Mouse (Mus musculus): ENCODE measurements around the gene Dnali1.
A peak's percentile ranks its signal among the peaks of the same experiment; 100 is the strongest.

Gene Dnali1

DNA sequence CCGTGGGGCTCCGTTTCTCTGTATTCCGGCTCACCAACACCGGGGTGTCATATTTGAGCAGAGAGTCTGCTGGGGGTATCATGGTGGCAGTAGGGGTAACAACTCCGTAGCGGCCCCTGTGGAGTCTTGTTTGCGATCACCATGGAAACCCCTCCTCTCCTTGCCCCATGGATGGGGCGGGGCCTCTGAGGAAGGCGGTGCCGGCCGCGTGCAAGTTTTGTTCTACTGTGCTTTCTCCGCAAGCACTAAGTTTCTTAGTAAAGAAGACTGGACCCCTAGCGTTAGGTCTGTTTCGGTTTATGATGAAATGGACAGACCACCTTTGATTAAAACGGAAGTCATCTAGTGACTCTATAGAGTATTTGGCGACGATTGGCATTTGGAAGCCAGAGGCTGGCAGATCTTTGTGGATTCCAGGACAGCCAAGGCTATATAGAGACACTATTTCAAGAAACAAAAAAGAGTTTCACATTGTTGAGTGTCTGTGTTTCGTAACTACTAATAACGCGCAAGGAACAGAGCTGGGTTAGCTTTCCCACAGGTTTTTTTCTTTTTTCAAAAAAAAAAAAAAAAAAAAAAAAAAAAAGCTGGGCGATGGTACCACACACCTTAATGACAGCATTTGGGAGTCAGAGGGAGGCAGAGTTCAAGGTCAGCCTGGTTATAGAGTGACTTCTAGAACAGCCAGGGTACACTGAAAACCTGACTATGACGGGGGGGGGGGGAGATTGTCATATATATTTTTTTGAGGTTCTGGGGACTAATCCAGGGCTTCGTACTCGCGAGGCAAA lies at the start of gene Dnali1:
Dnali1 (minus strand) TSS at position 187 of the 791 bp plus-strand sequence.
- DNase-seq (ENCODE audit: low spot score in 2 of 2) = peak; percentile 55 to 59

DNA sequence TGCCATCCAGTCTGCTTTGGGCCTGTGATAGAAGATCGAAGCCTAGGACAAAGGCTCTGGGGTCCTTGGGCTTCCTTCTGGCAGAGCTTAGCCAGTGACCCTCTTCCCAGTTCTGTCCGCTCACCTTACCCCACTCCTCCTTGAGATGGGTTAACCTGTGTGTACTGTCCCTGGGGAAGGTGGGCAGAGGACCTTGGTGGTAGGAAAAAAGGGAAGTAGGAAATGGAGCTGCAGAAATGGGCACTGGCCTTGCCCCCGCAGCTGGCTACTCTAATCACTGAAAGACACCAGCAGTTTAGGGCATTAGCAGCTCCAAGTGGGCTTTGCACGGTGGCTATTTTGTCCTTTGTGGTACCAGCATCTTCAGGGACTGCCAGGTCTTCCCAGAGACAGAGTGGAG lies 49.6 kb upstream of the Dnali1 start:
- DNase-seq (ENCODE audit: low spot score in 2 of 2) = no peak

DNA sequence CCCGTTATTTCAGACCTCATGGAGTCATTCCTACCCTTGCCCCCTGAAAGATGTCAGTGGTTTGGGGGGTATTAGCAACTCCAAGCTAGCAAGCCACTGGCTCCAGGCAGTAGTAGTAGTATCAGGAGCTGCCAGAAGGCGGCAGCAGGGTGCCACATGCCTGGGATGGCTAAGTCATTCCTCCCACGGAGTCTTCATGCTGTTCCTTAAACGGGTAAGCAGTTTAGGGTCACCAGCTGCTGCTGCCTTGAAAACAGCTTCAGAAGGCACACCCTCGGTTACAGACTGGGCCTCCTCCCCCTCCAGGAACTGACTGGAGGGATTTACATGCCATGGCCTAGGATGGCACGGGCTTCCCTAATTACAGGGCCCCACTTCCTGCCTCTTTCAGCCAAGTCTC lies 49.1 kb upstream of the Dnali1 start:
- DNase-seq (ENCODE audit: low spot score in 2 of 2) = peak; percentile 75 to 88

DNA sequence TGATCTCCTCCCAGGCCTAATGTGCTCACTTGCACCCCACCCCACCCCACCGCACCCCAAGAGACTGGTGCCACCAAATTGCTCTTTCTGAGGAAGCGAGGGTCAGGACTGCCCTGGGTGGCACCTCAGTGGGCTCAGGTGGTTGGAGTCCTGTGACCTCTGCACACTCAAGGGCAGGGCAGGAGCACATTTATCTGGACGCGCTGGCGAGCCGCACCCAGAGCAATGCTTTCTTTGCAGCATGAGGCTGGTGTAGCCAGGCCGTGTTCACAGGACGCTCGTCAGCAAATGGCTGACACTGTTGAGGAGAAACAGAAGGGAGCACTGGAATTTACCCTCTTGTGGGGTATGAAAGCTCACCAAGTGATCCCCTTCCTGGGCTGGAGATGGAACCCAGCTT lies 39.9 kb upstream of the Dnali1 start:
- DNase-seq (ENCODE audit: low spot score in 2 of 2) = no peak

DNA sequence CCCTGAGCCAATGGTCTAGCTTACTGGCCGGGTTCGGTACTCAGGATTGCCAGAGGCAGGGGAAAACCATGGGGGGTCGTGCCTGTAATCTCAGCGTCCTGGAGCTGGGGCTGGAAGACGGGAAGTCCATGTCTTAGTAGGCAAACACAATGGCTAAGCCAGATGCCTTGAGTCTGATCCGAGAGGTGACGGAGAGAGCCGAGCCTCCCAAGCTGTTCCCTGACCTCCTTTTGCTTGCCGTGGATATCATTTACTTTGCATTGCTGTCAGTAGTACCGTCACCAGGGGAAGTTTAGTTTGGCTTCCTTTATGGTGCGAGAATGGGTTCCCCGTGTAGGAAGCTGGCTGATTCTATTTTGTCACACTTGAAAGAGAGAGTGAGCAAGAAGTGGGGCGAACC lies 35.8 kb upstream of the Dnali1 start:
- DNase-seq (ENCODE audit: low spot score in 2 of 2) = no peak

DNA sequence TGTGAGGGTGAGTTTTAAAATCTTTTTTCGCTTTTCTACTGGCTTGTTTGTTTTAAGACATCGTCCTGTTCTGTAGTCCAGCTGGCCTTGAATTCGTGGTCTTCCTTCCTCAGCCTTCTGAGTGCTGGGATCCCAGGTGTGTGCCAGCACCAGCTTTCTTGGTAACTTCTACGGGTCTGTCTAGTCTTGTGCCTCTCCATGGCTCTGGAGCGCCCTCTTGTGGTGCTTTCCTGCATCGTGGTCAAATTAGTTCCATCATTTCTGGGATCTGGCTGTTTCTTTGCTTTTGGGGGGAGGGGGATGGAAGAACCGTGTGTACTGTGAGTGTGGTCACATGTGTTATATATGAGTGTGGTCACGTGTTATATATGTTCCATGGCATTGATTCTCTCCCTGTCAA lies 34.0 kb upstream of the Dnali1 start:
- DNase-seq (ENCODE audit: low spot score in 2 of 2) = peak; percentile 61 to 87

DNA sequence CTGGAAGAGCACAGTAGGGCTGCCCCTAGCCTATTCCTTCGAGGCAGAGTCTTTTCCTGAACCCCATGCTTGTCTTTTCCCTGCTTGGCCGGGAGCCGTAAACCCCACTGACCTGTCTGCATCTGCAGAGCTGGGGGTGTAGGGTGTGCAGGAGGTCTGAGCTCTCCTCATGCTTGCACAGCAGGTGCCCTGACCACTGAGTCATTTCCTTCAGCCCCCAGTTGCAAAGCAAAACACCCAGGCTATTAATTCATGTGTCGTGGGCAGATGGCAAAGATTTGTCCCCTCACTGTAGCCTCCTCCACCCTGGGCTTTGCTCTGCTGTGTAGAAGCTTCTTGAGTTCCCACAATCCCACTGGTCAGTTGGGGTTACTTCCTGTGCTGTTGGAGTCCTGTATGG lies 31.9 kb upstream of the Dnali1 start:
- DNase-seq (ENCODE audit: low spot score in 2 of 2) = no peak

DNA sequence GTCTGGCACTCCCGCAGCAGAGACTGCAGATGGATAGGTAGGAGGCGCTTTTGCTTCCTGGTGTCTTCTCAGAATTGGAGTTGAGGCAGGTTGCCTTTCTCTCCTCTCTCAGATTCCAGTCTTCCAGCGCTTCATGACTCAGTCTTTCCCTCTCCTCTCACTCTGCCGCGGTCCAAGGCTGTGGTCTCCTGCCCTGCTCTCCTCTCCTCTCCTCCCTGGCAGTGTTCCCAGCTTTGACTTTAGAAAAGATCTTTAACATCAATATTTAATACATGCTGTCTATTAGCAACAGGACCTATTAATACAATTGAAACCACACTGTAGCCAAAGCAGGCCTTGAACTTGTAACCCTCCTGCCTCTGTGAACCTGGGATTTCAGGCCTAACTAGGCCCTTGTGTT lies 30.6 kb upstream of the Dnali1 start:
- DNase-seq (ENCODE audit: low spot score in 2 of 2) = no peak

DNA sequence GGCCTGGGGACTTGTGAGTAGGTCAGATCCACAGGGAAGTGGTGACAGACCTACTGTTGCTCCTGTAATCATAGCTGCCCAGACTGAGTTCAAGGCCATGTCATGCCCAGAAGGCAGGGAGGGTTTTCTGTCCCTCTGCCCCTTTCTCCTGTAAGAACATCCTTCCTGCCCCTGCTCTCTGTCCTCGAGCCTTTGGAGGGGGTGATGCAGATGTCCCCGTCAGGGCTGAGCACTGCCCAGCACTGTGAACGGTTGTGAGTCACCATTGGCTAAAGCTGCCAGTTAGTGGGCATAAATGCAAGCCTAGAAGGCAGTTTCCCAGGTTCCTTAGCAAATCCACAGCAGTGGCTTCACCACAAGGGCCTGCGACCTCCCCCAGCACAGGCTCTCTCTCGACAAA lies 27.5 kb upstream of the Dnali1 start:
- DNase-seq (ENCODE audit: low spot score in 2 of 2) = no peak

DNA sequence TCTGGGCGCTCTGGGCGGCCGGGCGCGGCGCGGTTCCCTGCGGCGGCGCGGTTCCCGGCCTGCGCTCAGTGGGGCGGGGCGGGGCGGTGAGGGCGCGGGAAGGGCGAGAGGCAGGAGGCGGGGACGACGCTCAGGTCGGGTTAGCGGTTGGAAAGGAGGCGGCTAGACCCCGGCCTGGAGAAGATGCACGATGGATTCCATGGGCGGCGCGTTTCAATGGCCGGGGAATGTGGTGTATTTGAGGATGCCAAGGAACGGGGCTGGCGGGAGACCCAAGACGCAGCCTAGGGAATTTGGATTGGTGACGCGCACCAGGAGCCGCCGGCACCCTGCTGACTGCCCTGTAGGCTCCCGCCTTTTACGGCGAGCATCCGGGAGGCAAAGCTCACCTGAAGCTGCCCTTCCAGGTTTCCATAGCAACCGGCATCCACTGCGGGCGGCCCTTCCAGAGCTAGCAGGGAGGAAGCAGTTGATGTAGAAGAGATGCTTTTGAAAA lies 19.9 kb upstream of the Dnali1 start:
- DNase-seq (ENCODE audit: low spot score in 2 of 2) = peak; percentile 55 to 68

DNA sequence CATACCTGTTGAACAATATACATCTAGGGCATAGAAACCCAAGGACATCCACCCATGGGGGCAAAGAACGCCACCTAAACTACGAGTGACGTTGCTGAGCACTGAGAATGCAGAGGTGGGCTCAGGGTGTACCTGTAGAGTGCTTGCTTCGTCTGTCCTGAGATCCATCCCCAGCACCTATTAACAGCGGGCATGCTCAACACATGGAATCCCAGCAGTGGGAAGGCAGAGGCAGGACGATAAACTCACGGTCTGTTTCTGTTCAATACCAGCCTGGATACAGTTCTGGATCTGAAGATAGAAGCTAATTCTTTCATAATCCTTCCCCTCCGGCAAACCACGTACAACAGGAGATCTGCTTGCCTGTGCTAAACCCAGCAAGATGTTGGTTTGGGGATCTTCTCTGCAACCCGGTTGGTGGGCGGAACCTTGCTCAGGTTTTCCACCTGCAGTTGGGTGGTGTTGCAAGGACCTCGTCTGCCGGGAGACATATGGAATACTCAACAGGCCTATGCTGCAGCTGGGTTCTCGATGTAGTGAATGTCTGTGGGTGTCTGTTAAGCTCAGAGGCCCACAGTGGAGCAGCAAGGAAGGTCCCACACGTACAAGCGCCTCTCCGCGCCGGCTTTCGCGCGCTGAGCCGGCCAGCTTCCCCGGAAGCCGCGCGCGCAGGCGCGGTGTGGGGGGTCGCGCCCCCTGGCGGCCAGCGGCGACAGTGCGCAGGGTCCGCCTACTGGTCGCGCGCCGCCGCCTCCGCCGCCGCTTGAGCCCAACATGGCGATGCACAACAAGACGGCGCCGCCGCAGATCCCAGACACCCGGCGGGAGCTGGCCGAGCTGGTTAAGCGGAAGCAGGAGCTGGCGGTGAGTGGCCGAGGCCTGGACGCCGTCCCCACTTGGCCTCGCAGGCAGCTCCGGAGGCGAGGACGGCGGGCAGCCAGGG lies 19.2 kb upstream of the Dnali1 start, which contains the start of gene Meaf6:
Meaf6 (plus strand) TSS at position 732 of the 943 bp plus-strand sequence.
- peak; percentile 82 to 96 for DNase-seq (ENCODE audit: low spot score in 2 of 2)

DNA sequence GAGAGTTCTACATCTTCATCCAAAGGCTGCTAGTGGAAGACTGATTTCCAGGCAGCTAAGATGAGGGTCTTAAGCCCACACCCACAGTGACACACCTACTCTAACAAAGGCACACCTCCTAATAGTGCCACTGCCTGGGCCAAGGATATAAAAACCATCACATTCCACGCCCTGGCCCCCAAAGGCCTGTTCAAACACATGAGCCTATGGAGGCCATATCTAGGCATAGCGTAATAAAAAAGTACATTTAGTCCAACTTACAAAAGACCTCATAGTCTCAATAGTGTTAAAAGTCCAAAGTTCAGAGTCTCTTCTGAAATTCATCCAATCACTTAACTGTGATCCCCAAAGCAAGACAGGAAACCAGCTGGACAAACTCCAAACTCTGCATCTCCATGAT lies 13.2 kb upstream of the Dnali1 start:
- DNase-seq (ENCODE audit: low spot score in 2 of 2) = no peak

DNA sequence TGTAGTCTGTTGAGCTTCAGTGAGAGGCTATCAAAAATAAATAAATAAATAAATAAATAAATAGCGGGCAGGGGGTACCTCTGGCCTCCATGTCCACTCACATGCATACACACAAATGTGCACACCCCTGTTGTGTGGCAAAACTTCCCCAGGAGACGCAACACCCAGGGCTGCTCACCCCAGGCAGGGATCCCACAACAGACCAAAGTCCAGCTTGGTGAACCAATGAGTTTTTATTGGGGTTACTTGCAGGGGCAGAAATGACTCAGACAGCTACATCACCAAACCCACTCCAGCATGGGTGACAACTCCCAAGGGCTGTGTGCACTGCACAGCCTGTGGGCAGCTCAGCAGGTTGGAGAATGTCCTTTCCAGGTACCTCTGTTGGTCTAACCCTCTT lies 12.2 kb upstream of the Dnali1 start:
- DNase-seq (ENCODE audit: low spot score in 2 of 2) = no peak

DNA sequence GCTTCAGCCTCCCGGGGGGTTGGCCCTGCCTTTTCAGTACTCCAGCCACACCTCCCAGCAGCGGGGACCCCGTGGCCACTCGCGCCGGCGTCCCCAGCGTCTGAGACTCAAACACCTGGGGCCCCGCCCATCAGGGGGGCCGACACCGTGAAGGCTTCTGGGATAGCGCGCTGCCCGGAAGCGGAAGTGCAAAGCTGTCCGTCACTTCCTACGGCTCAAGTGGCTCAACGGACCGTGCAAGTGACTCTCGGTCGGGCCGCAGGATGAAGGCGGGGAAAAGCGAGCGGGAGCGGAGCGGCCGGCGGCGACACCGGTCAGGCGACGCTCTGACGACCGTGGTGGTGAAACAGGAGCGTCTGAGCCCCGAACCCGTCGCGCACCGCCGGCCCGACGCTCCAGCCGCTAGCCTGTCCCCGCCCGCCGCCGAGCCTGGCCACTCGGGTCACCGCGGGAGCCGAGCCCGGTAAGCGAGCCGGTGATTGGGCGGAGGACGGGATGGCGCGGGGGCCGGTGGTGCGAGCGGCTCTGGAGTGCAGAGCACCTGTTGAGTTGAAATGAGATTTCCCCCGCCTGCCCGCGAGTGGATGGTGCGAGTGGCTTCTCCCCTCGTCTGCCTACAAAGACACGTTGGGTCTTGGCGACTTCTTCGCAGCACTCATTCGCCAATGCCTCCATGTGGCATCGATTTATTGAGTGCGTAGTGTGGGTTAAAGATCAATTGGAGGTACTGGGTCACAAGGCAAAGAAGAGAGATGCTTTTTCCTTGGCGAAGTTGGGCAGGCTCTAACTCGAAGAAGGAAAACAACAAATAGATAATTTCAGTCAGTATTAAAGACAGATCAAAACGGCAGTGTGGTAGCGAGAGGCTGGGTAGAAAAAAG lies 1.2 kb upstream of the Dnali1 start, which contains the start of gene Snip1:
Snip1 (plus strand) TSS at position 183 of the 881 bp plus-strand sequence.
- peak; percentile 82 to 85 for DNase-seq (ENCODE audit: low spot score in 2 of 2)

DNA sequence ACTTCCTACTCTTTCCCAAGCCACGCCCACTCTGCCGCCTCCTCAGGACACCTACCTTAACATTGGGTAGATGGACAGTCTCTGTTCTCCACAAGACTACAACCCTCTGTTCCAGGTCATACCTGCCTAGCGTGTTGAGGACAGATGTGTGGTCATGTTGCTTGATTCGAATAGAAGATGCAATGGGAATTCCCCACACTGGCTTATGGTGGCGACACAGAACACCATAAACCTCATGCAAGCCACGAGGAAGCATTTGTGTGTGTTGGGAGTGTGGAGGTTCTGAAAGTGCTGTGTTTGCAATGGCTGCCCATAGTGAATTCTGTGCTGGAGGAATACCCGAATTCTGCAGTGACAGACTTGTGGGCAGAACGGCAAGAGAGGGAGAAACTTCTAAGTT lies 1.7 kb downstream of the Dnali1 start:
- DNase-seq (ENCODE audit: low spot score in 2 of 2) = no peak

DNA sequence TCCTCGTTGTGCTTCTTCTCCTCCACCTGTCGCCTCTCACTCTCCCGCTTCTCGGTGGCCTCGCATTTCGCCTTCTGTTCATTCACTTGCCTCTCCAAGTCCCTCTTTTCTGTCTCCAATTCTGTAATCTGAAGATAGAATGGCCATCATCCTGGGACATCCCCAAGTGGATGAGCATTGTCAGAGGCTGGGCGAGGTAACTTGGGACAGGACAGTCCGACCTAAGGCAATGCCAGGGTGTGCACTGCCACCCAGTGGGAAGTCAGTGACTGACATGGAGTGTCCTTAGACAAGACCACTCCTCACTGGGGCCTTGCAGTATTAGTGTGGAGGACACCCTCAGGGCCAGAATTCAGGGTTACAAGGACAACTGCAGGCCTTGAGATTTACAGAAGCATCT lies 6.5 kb downstream of the Dnali1 start:
- peak; percentile 9 to 42 for DNase-seq (ENCODE audit: low spot score in 2 of 2)

DNA sequence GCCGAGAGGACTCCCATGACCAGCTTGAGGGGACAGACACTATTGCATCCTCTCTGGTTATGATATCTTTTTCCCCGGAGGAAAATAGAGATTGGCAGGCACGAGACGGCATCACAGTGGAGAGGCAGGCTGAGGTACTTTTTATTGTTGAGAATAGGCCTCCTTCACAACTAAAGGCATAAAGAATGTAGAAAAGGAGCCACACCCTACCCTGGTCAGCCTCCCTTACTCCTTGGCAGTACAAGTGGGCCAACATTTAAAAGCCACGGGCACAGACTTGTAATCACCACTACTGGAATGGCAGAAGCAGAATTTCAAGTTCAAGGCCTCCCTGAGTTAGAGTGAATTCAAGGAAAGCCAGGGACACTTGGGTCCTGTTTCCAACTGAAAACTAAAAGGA lies 7.5 kb downstream of the Dnali1 start:
- DNase-seq (ENCODE audit: low spot score in 2 of 2) = no peak

DNA sequence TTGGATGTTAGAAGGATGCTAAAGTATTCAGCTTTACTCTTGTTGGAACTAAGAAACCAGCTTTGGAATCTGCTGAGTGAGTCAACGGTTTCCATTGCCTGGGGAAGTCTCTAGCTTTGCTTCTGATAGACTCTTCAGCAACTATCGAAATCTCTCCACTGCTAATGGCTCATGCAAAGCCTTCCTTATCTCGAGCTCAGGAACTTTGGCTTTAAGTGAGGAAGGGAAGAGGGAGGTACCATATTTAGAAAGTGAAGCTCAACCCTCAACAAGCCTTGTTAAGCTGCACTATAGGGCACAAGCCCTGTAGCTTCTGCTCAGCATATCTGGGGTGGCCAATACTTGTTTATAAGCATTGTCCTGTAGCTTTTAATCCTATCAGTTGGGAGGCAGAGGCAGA lies 8.2 kb downstream of the Dnali1 start:
- no peak for DNase-seq (ENCODE audit: low spot score in 2 of 2)

DNA sequence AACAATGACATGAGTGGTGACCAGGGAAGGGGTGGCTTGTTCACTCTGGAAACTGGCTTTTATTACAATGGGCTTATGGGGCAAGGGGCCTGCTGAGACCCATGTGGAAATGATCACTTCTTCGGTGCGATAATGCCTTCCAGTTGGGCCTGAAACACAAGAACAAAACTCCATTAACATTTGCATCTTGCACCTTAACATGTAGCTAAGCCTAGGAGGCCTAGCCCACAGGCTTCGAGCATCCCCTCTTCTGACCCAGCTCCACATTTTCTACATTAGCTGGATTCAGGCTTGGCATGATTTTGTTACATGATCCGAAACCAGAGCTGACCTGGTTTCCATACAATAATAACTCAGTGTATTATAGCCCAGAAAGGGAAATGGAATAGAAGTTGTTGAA lies 9.0 kb downstream of the Dnali1 start:
- DNase-seq (ENCODE audit: low spot score in 2 of 2) = no peak

DNA sequence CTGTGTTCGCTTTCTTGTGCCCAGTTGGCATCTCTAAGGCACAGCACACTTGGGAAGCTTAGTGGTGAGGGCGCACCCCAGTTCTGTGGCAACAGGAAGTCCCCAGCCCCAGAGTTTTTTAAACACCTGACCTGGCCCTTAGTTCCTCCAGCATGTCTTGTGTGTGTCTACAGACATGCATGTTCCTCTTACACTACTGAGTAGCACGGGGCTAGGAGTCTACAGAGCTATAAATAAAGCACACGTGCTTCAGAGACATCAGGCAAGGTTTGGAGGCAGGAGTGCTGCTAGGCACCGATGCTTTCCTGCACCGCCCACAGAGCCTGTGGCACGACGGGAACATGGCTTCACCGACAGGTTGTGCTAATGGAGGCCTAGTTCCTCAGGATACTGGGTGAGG lies 10.1 kb downstream of the Dnali1 start:
- DNase-seq (ENCODE audit: low spot score in 2 of 2) = no peak

DNA sequence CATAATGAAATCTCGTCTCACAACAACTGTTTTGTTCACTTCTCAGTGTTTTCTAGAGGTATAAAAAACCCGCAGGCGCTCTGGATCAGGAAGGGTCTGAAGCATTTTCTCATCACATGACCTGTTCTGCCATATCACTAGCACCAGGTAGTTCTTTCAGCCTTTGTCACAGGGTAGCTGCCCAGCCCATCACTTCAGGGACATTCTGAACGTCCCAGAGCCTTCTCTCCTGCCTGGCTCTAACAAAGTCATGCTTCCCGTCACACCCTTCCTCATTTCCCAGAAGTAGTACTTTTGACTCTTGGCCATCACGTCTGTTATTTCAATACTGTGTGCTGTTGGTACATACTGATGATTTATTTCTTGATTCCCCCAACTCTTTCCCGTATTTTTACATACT lies 21.0 kb downstream of the Dnali1 start:
- no peak for DNase-seq (ENCODE audit: low spot score in 2 of 2)

DNA sequence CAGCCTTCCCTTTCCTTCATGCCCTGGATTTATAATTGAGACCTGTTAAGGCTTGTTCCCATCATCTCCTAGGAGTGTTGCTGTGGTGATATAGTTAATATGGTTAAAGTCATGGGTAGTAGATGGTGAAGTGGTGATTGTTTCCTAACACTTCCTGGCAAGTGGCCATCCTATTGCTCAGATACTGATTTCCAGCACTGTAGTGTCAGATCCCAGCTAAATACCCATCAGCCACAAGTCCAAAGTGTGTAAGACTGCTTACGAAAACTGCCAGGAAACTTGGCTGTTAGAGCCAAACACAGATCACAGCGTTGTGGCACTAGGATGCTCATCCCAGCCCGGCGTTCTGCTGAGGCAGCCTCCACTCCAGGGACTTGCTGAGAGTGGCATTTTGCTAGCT lies 31.2 kb downstream of the Dnali1 start:
- DNase-seq (ENCODE audit: low spot score in 2 of 2) = no peak
